Mouse (Mus musculus) T-helper 17 cell (primary cell): ENCODE data around the gene Pald1.

ENCODE experiments used
- in situ Hi-C, 2 experiments: fragments of 300-600 bp; cut with MboI, MseI; formaldehyde crosslinking; loops; 1 replicate in 1 of 2; 2 replicates in 1 of 2; pipeline ENCODE4 v1.15.1; 2025; ENCODE audit warnings: high pct_unique_total_duplicates in 2 of 2

The Pald1 gene

GRCm38 (mm10) chr10:61402911-61403310 is 19.6 kb upstream of the Pald1 start:
- in situ Hi-C loops, result no loop called here

GRCm38 (mm10) chr10:61402480-61402879 is 19.1 kb upstream of the Pald1 start:
- in situ Hi-C loops, result no loop called here

GRCm38 (mm10) chr10:61400407-61400806 is 17.1 kb upstream of the Pald1 start:
- in situ Hi-C loops, result no loop called here

- in situ Hi-C loops, result no loop called here
These were observed 15.9 kb upstream of the Pald1 start for GRCm38 (mm10) chr10:61399156-61399734.

DNA sequence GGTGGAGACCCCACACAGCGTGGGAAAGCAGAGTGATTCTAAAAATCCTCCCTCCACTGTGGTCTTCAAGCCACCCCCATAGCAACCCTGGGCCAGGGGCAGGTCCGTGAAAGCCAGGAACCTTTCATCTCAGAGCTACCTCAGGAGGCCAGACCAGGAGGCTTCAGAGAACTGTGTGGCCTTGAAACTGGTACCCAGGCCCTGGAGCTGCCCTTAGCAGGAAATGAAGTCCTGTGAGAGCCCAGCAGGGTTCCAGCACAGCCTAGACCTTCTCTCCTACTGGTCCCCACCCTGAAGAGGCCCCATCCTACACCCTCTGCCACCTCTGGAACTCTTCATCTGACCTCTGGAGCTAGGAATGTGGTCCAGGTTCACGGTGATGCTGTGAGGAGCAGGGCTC is 14.8 kb upstream of the Pald1 start:
- in situ Hi-C loops, result no loop called here

DNA sequence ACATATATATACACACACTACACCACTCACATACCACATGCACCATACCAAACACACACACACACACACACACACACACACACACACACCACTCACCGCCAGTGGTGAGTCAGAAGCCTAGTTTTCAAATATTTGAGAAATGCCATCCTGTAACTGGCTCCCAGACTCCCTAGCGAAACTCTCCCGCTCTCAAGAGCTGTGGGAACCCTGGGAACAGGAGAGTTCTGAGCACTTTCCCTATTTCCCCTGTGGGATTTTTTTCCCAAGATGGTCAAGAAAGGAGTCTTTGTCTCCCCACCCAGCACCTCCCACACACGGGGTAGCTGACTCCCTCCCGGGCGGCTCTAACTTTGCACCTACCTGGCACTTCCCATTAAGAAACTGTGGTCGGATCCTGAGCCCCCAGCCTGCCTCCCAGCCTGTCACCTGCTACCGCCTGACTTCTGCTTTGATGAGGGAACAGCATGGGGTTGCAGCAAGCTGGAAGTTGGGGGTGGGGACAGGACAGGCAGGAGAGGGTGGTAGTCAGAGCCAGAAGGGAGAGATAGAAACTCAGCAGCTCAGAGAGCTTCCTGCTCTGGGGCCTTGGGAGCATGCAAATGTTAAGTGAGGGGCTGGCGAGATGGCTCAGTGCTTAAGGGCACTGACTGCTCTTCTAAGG is 11.3 kb upstream of the Pald1 start:
- in situ Hi-C loops, result no loop called here

GRCm38 (mm10) chr10:61392584-61392983 is 9.3 kb upstream of the Pald1 start:
- in situ Hi-C loops, result no loop called here

DNA sequence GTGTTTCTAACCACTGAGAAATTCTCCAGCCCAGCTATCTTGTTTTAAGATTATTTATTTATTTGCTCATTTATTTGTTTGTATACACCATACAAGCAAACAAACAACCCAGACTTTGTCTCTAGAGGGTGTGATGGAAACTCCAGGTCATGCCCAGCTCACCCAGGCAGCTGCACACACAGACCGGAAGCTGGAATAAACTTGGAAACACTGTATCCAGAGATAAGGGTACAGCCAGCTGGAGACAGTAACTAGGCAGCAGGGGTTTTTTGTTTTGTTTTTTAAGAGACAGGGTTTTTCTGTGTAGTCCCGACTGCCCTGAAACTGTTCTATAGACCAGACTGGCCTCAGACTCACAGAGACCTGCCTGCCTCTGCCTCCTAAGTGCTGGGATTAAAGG is 6.8 kb upstream of the Pald1 start:
- in situ Hi-C loops, result no loop called here

DNA sequence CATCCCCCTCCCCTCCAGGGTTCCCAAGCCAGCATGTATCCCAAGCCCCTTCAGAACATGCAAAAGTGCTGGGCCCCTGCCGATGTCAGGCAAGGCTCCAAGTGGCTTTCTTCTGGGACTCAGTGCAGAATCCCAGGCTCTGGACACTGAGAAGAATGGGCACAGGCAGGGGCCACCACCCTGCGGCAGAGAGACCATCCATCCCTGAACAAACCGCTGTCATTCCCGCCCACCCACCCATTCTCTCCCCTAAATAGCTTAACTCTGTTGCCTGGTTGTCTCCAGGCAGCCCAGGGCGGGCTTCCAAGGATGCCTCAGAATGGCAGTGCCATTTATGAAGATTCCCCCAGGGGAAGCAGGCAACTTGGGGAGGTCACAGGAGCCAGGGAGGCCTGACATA is 5.7 kb upstream of the Pald1 start:
- in situ Hi-C loops, result no loop called here

DNA sequence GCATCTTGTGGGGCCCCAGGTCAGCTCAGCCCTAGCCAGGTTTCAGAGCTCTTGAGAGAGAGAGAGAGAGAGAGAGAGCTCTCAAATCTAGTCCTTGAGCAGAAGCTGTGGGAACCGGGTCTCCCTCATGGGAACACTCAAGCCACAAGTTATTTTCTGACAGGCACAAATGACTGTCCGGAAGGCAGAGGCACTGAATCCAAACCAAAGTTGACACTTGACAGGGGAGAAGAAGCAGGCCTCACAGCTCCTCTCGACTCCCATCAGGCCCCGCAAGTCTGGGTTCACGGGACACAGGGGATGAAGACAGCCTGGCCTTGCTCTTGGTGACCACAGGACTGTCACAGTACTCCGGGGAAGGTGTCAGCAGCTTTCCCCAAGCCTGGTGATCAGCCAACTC is 3.0 kb upstream of the Pald1 start:
- in situ Hi-C loops, result no loop called here

DNA sequence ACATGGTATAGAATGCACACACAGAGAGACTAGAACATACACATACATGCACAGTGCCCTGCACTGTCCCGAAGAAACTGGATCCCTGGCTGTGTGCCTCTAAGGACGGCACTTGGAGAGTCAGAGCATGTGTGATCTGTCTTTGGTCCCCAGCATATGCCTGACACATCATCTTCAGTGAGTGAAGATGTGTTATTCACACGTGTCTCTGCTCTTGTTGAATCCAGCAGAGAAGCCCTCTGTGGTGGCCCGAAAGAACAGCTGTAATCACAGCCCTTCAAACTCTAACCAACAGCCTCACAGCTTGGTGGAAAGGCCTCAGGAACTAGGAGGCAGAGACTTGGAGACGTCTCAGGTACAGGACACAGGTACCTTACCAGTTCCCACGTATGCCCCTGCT is 1.8 kb upstream of the Pald1 start:
- in situ Hi-C loops, result no loop called here

- in situ Hi-C loops, result no loop called here
These were observed 351 bp upstream of the Pald1 start for GRCm38 (mm10) chr10:61383715-61384047.

GRCm38 (mm10) chr10:61382281-61382731 is 1.0 kb downstream of the Pald1 start:
- in situ Hi-C loops, result no loop called here

DNA sequence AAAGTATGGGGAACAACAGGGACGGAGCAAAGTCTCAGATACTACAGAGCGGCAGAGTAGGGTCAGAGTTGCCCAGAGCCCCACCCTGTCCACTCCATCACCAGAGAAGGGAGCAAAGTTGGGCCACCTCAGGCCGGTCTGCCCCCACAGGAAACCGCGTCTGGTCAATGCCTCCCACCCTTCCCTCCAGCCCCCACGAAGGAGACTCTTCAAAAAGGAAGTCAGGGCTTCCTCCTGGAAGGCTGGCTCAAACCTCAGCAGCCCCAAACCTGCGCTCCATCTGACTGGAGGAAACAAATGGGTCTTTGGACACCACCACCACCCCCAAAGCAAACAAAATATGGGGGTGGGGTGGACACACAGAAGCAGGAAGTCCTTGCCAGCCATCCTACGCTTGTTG is 1.5 kb downstream of the Pald1 start:
- in situ Hi-C loops, result no loop called here

GRCm38 (mm10) chr10:61380186-61380585 is 3.1 kb downstream of the Pald1 start:
- in situ Hi-C loops, result no loop called here

DNA sequence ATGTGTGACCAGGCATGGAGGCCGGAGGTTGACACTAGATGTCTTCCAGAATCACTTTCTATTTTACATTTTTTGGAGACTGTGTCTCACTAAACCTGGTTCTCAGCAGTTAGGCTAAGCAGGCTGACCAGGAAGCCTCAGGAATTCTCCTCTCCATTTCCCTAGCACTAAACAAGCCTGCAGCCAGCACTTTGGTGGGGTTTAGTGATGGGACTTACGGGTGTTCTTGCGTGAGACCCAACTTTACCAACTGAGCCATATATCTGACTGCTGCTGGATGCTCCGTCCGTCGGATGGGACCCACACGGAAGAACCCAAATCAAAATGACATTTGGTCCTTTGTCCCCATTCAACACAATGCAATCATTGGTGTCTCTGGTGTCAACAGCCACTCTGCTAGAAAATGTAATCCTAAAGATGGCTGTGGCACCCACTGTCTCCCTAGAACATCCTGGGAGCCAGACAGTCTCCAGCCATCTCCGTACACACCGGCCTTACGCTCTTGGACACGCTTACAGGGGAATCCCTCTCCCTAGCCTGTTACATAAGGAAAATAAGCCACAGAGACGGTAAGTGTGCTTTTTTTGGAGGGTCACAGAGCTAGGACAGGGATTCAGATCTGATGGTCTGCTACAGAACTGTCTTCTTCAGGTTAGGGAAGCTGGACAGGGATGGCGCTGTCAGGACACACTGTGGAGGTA is 3.8 kb downstream of the Pald1 start:
- in situ Hi-C loops, result no loop called here

DNA sequence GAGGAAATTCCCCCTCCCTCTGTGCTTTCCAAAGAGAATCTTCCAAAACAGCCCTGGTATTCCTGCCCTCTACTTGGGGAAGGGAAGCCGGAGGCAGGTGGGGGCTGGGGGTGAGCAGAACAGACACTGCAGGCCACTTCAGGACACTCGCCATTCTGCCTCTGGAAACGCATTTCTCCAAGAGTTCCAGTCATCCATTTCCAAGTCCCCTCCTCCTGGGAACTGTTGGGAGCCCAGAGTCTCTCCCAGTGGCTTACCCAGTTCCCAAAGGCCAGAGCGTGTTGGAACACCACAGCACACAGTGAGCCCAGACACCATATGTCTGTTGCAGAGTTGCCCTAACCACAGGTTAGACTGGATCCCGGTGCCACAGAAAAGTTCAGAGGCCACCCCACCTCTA is 4.6 kb downstream of the Pald1 start:
- in situ Hi-C loops, result no loop called here

GRCm38 (mm10) chr10:61378050-61378449 is 5.3 kb downstream of the Pald1 start:
- in situ Hi-C loops, result no loop called here

DNA sequence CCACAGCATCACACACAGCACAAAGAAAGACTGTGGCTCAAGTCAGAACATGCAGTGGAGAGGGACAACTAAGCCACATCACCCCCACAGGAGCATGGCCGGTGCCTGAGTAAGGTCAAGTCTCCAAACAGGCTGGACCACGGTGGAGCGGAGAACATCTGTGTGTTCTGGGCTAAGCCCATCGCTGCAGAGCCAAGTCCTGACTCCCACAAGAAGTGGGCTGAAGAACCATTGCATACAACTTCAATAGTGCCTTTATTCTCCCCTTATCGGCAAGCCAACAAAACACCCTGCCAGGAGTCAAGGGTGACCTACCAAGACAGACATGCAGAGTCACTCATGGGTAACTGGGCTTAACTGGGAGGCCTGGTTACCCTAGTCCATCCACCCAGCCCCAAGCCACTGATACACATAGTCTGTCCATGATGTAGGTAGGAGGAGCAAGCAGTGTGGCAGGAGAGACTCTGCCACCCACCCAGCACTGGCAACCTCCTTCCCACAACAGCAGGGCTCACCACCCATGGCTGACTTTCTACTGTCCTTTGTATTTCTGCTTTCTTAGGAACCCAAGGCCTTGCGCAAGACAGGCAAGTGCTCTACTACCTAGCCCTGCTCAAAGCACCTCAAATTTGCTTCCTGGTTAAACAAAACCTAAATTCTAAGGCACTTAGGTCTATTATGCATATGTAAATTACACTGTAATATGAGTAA is 8.4 kb downstream of the Pald1 start:
- in situ Hi-C loops, result no loop called here

GRCm38 (mm10) chr10:61374076-61374475 is 9.3 kb downstream of the Pald1 start:
- in situ Hi-C loops, result no loop called here

DNA sequence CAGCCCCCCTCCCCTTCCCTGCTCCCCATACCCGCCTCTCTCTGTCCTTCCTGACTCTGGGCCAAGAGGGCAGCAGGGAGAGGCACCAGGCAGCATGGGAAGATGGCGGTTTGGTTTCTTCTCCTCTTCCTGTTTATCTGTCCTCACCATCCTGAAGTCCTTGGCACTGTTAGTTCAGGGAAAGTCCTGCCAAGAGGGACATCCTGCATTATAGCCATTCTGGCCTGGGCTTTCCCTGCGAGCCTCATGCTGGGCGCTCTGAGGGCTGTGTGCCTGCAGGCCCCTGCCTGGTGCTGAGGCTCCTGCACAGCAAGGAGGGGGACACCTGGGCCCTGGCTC is 10.8 kb downstream of the Pald1 start:
- in situ Hi-C loops, result no loop called here

GRCm38 (mm10) chr10:61371884-61372584 is 11.3 kb downstream of the Pald1 start:
- in situ Hi-C loops, result no loop called here
